Mouse (Mus musculus): ENCODE data around the gene Tmem62. TPM values are rescaled to one million over a fixed set of nuclear protein-coding genes. Genes with fewer than 3 reads are reported as not detected.

The Tmem62 gene
- total RNA-seq, 1 experiment from 2014 or later: 11.2 TPM

Small RNAs within 50 kb of the gene (microRNA-seq; reads per million reads assigned to microRNA genes)
- 0 to 0.43 reads per million in 2 experiments for gene Gm44325

Other genes with a start within 250 kb of the Tmem62 start
- 15.8 and 18.1 TPM in 2 replicates for gene Cdan1, start 126.9 kb upstream of the Tmem62 start, total RNA-seq (2021)
- 11.3 and 11.7 TPM in 2 replicates for gene Ttbk2, start 126.4 kb upstream of the Tmem62 start, total RNA-seq (2021)
- gene Ubr1, start 6.3 kb upstream of the Tmem62 start, total RNA-seq (2021): 32.0 and 35.0 TPM in 2 replicates
- 39.3 and 48.9 TPM in 2 replicates for gene Ccndbp1, start 31.4 kb downstream of the Tmem62 start, total RNA-seq (2021)
- gene Epb42, start 60.1 kb downstream of the Tmem62 start, total RNA-seq (2021): 2.0 and 10.3 TPM in 2 replicates
- not detected in 2 replicates for gene Tgm5, start 108.8 kb downstream of the Tmem62 start, total RNA-seq (2021)
- not detected in 2 replicates for gene Tgm7, start 132.8 kb downstream of the Tmem62 start, total RNA-seq (2021)
- gene Adal, start 163.4 kb downstream of the Tmem62 start, total RNA-seq (2021): 17.1 and 20.1 TPM in 2 replicates
- 10.1 and 11.5 TPM in 2 replicates for gene Lcmt2, start 163.6 kb downstream of the Tmem62 start, total RNA-seq (2021)
- gene Tubgcp4, start 193.6 kb downstream of the Tmem62 start, total RNA-seq (2021): 31.3 and 34.7 TPM in 2 replicates
- 15.7 and 17.5 TPM in 2 replicates for gene Zscan29, start 194.1 kb downstream of the Tmem62 start, total RNA-seq (2021)